Mouse (Mus musculus) layer of hippocampus, postnatal 25 days (tissue): ENCODE measurements around the gene Tnnt2. TPM values are rescaled to one million over a fixed set of nuclear protein-coding genes. Genes with fewer than 3 reads are reported as not detected.

ENCODE experiments used
- DNase-seq, 2 experiments: peaks; one replicate each; pipeline ENCODE4 v3.0.0; 2022; ENCODE audit warnings: mixed read lengths in 2 of 2, low spot score in 1 of 2; ENCODE audit errors: extremely low spot score in 1 of 2
- total RNA-seq, 2 experiments: library from RNA; stranded (reverse); gene quantifications; 2 replicates each; pipeline ENCODE4 v1.2.3; 2021

The Tnnt2 gene
- total RNA-seq, 2 experiments from 2014 or later: 1.3 to 1.6 TPM

- DNase-seq: no peak
Measured at GRCm38 (mm10) chr1:135817595-135817994, 18.6 kb upstream of the Tnnt2 start.

- no peak for DNase-seq
Measured at GRCm38 (mm10) chr1:135818481-135819086, 17.6 kb upstream of the Tnnt2 start, which contains the start of gene Lad1. TSS of gene Lad1 (plus strand) at chr1:135818598.

- DNase-seq: no peak
Measured at GRCm38 (mm10) chr1:135820071-135820470, 16.1 kb upstream of the Tnnt2 start.

- DNase-seq: no peak
Measured at GRCm38 (mm10) chr1:135820736-135821364, 15.3 kb upstream of the Tnnt2 start.

GRCm38 (mm10) chr1:135821780-135822179 lies 14.4 kb upstream of the Tnnt2 start:
- DNase-seq: no peak

- DNase-seq: peak in 1 of 2 experiments; percentile 49
Measured at GRCm38 (mm10) chr1:135828918-135829317, 7.2 kb upstream of the Tnnt2 start.

GRCm38 (mm10) chr1:135834206-135834859 lies 1.8 kb upstream of the Tnnt2 start:
- DNase-seq: no peak

- DNase-seq: no peak
Measured at GRCm38 (mm10) chr1:135834983-135835382, 1.2 kb upstream of the Tnnt2 start.

GRCm38 (mm10) chr1:135838626-135839025 lies 2.5 kb downstream of the Tnnt2 start:
- DNase-seq: no peak

- DNase-seq: no peak
Measured at GRCm38 (mm10) chr1:135839065-135839464, 2.9 kb downstream of the Tnnt2 start.

- DNase-seq: no peak
Measured at GRCm38 (mm10) chr1:135840675-135841395, 4.7 kb downstream of the Tnnt2 start.

- DNase-seq: no peak
Measured at GRCm38 (mm10) chr1:135843519-135844262, 7.5 kb downstream of the Tnnt2 start.

- DNase-seq: no peak
Measured at GRCm38 (mm10) chr1:135844481-135844880, 8.3 kb downstream of the Tnnt2 start.

GRCm38 (mm10) chr1:135846632-135847031 lies 10.5 kb downstream of the Tnnt2 start:
- DNase-seq: no peak

- DNase-seq: peak in 1 of 2 experiments; percentile 50
Measured at GRCm38 (mm10) chr1:135847139-135847562, 11.0 kb downstream of the Tnnt2 start.

- DNase-seq: no peak
Measured at GRCm38 (mm10) chr1:135847611-135848351, 11.6 kb downstream of the Tnnt2 start.

- DNase-seq: peak in 1 of 2 experiments; percentile 32
Measured at GRCm38 (mm10) chr1:135850722-135851512, 14.8 kb downstream of the Tnnt2 start.

GRCm38 (mm10) chr1:135852044-135852756 lies 16.0 kb downstream of the Tnnt2 start:
- no peak for DNase-seq
